Mouse (Mus musculus) ZHBTc4 (cell line): ENCODE measurements at regions not wholly inside any gene's neighbourhood (a gene's known extent, or its start where the extent isn't known, plus 50 kb on each side); places are given as distances from the start of the nearest gene placed in this dataset.

Source experiments
- DNase-seq: peaks from one replicate; pipeline ENCODE4 v3.0.0-alpha.2; 2011; ENCODE audit warnings: low read depth, low spot score

- no peak for DNase-seq
Observed at GRCm38 (mm10) chr10:125467503-125467902, 78.2 kb upstream of the Slc16a7 start.

DNA sequence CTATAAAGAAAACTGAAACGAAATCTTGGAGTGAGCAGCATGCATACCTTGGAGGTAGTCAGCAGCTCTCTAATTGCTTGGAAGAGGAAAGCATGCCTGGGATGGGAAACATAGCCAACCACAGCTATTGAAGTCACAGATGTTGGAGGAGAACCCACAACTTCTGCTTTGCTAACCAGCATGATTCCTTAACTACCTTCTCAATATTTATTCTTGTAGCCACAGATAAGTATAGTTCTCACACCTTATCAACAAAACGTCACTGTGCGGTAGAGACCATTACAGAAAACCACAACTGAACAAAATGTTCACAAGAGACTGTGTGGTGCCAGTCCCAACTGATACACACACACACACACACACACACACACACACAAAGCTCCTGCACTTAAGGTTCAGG, 99.1 kb upstream of the Slc16a7 start:
- DNase-seq: no peak

GRCm38 (mm10) chr10:125490395-125490794, 101.1 kb upstream of the Slc16a7 start:
- DNase-seq: no peak

GRCm38 (mm10) chr10:125494489-125494888, 105.2 kb upstream of the Slc16a7 start:
- DNase-seq: no peak

DNA sequence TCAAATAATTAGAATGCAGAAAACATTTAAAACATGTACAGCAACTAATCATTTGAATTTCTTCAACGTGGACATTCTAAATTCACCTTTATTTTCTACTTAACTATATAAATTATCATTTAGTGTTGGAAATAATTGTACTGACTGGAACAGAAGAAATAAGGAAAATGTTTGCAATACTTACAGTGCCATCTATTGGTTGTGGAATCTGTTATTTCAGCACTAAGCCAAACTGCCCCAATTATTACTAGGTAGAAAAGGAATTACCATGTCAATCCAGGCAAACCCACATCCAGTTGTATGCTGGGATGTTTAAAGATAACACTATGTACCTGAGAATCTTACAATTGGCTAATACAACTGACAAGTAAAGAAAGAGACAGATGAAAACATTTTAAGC, 109.1 kb upstream of the Slc16a7 start:
- DNase-seq: no peak

DNA sequence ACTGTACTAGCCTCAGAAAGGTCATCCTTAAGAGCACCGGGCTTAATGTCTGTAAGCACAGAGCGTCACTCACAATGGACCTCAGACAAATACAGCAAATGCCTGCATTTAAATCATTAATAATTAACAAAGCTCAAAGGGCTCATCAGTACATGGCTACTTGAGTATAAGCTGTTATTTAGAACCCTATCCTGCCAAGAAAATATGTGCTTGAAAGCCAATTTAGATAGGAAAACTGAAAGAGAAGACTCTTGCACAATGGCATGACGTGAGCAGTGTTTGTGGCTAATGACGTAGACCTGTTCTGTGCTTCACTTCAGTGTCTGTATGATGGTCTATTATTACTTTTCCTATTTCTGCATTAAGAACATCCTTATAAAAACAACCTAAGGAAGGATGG, 111.1 kb upstream of the Slc16a7 start:
- DNase-seq: no peak

DNA sequence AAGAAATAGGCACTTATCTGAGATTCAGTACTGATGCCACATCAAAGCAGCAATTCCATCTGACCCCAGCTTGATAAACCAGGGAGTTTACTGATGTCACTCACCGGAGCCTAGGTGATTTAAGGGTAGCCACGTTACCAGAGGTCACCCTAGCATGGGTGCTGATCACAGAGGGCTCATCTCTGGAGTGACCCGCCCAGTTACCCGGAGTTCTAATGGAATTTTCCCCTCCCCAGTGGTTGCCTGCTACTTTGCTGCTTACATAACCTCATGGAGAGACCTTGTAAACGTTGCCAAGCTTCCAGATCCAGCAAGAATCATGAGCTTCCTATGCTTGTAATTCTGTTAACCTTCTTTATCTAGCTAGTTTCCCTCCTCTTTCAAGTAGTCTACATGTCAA, 125.8 kb upstream of the Slc16a7 start:
- no peak for DNase-seq

GRCm38 (mm10) chr10:125530876-125531275, 141.6 kb upstream of the Slc16a7 start:
- no peak for DNase-seq

DNA sequence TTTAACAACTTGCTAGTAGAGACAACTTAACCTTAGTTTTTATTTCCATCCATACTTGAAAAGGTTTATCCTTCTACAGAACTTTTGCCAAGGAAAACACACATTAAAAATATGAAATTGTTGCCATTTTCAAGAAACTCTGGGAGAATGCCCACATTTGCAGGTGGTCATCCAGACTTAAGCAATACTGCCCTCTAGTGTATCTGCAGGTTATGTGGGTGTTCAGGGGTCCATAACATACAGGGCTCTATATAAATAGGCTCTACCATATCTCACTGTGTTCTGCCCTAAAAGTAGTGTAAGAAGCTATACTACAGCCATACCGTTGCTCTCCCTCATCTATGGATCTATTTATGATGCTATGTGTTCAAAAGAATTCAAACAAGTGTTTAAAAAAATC, 149.1 kb upstream of the Slc16a7 start:
- DNase-seq: peak; percentile 25

DNA sequence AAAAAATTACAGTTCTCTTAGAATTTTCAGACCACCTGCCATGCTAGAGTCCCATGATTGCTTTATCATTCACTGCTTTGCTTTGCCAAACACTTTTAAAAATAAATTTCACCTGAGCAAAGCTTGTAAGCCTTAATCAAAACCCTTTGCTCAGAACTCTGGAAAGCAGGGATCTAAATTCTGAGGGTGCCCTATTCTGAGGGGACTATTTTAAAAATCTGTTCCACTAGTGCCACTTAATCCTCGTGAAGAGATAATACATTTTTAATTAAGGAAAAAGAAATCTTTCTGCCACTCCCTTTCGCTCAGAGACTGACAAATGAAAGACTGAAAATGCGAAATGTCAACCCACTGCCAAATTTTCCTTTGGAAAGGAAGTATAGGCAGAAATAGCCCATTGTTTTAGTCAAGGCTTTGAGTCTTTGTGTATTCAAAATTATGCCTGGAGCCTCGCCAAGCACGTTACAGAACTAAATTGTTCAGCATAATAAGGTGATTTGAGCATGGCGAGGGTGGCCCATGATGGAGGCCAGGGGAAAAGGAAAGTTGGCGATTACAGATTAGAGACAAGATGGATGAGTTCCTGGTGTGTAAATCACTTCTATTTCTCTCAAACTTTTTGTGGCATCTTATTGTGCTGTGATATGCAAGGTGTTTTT, 197.4 kb upstream of the Slc16a7 start:
- no peak for DNase-seq

- no peak for DNase-seq
Observed at GRCm38 (mm10) chr10:125593006-125593405, 203.7 kb upstream of the Slc16a7 start.

DNA sequence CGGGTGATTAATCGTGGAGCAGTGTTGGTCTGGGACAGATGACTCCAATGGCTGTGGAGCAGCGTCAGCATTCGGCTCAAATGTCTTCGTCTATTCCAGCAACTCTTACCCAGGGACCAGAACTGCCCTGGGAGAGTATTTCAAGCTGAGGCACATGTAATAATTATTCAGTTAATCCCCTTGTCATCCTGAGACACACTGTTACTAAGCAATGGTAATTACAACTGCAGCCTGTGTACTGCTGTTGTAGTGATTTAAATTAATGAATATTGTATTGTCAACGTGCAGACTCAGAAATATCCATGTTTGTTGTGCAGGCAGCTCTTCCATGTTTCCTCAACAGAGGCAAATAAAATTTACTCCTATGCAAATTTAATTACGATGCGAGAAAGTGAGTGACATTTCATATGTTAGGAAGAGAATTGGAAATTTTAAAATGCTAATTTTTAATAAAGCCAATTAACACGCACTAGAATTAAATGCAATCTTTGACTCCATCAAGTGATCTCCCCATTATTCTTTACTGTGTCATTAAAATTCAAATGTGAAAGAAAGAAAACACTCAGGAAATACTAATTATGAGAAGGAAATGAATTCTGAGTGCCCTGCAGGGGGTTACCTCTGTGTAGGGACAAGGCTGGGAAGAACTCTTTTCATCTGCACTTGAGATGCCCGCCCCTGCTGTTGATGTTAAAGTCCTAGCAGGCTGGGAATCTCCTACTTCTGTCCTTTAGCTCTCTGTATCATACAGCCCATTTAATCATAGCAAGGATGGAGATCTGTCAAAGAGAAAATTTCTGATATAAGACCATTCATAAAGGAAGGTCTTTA, 218.7 kb upstream of the Slc16a7 start:
- DNase-seq: no peak

GRCm38 (mm10) chr10:125610353-125610752, 221.1 kb upstream of the Slc16a7 start:
- no peak for DNase-seq

DNA sequence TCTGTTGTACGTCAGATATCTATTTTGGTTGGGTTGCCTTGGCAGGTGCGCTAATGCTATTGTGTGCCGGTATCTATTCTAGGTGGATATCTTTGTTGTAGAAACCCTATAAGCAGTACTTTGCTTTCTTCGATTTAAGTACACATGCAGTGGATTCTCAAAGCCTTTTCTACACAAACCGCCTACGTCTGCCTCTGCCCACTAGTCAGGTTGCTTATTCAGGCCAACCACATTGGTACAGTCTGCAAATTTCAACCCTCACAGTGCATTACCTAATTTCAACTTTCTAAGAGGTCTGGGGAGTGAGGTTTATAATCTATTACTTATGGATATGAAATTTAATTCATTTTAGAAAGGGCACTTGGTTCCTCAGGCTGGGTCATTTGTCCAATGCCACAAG, 223.5 kb upstream of the Slc16a7 start:
- no peak for DNase-seq

- no peak for DNase-seq
Observed at GRCm38 (mm10) chr10:125621376-125621775, 232.1 kb upstream of the Slc16a7 start.

DNA sequence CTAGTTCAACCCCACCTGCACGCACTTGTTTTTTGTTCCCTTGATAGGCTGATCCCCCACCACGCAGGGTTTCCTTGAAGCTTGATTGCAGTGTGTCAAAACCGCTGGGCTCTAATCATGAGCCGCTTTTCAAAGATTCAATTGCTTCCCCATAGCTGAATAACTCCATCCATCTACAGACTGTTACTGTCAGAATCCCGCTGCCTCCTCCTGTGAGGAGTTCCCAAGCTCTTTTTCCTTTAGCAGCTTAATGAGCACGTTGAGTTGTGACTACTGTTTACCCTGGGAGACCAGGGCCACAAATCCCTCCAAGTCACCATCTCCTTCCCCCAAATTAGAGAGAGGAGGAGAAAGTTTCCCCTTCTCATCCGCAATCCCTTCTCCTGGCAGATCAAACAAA, 234.6 kb upstream of the Slc16a7 start:
- no peak for DNase-seq

- DNase-seq: no peak
Observed at GRCm38 (mm10) chr10:125667906-125668305, 278.6 kb upstream of the Slc16a7 start.

DNA sequence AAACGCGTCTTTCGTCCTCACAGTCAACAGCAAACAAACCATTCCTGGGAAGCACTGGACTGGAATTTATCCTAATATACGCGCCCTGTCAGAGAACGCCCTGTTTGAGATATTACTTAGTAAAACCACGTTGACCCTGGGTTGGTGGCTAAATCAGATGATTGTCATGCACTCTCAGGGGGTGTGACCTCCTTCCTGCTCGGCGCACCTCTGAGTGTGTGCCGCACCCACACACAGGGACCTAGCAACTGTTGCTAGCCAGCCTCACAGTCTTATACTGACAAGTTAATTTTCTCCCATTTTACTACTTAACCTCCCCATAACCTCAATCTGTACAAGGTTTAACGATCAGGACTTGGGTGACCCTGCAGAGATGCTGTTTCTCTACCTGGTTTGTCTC, 284.4 kb upstream of the Slc16a7 start:
- DNase-seq: peak; percentile 33

GRCm38 (mm10) chr10:125679644-125680043, 286.3 kb upstream of the Lrig3 start:
- peak; percentile 34 for DNase-seq

DNA sequence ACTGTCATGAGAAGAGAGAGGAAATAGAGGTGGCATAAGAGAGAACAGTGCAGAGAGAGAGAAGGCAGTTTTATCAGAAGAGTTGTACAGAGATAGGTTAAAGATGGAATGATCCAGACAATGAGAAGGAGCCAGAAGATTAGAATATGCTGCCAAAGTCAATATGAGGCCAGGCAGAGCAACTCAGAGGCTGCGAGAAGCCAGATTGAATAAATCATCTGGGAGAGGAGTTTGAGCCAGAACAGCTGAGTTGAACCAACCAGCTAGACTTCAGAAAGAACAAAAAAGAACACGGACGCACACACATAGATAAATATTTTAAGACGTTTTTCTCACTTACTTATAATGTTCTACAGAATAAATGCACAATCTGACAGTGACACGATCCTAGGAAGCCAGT, 280.8 kb upstream of the Lrig3 start:
- no peak for DNase-seq

DNA sequence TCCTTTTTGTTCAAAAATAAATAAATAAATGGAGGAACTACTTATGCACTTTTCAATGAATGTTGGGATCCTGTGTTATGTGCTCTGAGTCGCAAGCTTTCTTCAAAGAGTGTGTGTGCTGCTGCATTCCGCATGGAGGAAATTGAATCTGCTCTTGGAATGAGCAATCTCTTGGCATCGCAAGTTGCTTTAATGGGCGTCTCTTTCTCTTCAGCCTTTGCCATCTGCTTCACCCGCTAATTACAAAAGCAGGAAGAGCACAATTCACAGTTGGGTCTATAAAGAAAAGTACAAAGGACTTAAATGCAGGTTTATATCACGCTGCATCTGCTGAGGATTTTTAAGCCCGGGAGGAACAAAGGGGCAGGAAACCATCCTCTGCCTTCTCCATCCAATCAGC, 272.5 kb upstream of the Lrig3 start:
- no peak for DNase-seq

- DNase-seq: no peak
Observed at GRCm38 (mm10) chr10:125696159-125696558, 269.8 kb upstream of the Lrig3 start.

DNA sequence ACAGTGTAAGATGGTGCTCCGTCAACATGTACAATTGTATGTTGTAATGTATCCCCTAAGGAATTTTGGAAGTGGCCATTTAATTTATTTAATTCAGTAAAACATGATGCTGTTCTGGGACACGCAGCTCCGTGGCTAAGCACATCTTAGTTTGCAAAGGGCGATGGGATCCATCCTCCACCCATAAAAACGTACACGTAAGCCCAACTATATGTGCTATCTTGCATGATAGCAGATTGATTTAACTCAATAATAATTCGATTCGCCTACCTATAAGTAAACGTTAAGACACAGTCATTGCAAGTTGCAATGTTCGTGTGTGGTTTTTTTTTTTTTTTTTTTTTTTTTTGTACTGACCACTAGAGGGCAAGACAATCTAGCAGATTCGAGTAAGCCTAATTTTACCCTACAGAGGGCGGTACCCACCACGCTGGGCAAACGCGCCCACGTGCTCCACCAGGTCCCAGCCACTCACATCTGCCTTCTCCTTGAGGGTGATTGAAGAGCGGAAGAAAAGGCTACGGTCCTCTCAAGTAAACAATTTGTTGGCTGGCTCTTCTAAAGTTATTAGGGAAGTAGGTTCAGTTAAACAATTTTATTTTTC, 240.8 kb upstream of the Lrig3 start:
- DNase-seq: peak; percentile 92
